Mouse (Mus musculus) megakaryocyte, embryonic 14.5 days (primary cell): ENCODE measurements around the gene Unc13d.

Experiments
- FLI1 ChIP-seq: IDR thresholded peaks from 2 replicates; pipeline ENCODE4 v1.6.1; 2012; ENCODE audit warnings: low read length, inconsistent platforms, mixed read lengths
- GATA1 ChIP-seq: IDR thresholded peaks from 3 replicates; pipeline ENCODE4 v1.6.1; 2012; ENCODE audit warnings: mixed read lengths, low read length, inconsistent platforms, borderline replicate concordance

DNA sequence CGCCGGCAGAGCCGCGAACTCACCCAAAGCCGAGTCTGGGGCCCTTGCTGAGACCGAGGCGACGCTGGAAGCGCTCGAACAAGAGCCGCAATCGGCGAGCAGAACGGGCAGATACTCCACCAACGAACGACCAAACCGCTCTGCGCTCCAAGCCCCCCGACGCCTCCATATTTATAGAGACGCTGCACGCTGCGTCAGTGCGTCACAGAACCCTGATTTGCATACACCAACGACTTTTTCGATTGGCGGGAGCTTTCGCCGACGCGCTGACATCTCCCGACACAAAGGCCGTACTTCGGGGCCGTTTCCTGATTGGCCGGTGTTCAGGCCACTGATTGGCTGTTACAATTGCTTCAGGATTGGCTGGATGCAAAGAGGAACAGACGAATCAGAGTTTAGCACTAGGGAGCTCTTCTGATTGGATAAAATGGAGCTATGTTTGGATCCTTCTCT is 53.4 kb downstream of the Unc13d start:
- TF ChIP-seq GATA1 (no peak), FLI1 (no peak)
